Mouse (Mus musculus) thymus, adult 2 months (tissue): ENCODE results near the gene Dyrk2.

Experiments used
- CTCF ChIP-seq: fragments of 200-500 bp; IDR thresholded peaks from 2 replicates; pipeline ENCODE4 v1.5.1; 2012; ENCODE audit warnings: mild to moderate bottlenecking, control low read depth, low read length, moderate library complexity, borderline replicate concordance; ENCODE audit not compliant: control insufficient read depth, poor library complexity, insufficient read depth; ENCODE audit errors: extremely low read depth
- POLR2A ChIP-seq: fragments of 200-500 bp; IDR thresholded peaks from 2 replicates; pipeline ENCODE4 v1.6.1; 2012; ENCODE audit warnings: mild to moderate bottlenecking, low read length, control low read depth, moderate library complexity; ENCODE audit not compliant: control insufficient read depth, poor library complexity, insufficient read depth; ENCODE audit errors: extremely low read depth

DNA sequence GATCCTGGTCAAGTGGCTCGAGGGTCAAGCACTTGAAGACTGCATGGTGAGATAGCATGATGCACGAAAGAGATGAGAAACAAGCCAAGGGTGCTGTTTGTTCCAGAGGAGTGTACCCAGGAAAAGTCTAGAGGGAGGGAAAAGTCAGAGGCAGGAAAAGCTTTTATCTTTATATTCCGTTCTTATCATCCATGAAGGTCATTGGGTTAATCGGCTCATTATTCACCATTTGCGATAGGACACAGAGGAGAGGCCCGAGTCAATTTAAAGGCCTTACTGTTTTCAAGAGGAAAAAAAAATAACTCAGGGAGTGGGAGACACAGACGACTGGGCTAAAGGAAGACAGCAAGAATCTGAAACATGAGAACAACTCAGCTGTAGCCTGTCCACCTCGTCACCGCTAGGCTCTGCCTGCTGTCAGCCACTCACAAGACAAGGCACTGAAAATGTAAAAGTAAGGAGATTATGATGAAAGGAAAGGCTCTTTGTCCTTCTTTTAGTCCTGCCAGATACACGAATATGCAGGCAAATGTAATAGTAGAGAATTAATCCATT, 22.9 kb downstream of the Dyrk2 start:
- no peak for TF ChIP-seq POLR2A
- TF ChIP-seq CTCF: no peak
